Mouse (Mus musculus): ENCODE measurements at regions not wholly inside any gene's neighbourhood (a gene's known extent, or its start where the extent isn't known, plus 50 kb on each side); places are given as distances from the start of the nearest gene placed in this dataset.

DNA sequence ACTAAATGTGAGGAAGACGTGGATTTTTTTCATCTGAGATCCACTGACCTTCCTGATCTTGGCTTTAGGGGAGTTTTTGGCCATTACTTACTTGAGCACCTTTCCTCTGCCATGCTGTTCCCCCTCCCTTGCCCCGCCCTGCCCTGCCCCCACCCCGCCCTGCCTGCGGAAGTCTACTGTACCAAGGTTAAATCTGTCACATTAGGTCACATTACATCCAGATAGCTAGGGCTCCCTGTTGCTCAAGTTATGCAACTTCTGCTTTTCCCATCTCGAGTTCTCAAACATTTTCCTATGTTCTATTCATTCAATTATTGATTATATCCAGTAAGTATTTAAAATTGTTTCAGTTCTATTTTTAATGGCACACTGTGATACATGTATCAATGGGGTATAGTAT, 144.7 kb upstream of the Cnot2 start:
- DNase-seq = no peak
- 86% methylated on average over 5 of the region's 5 CpGs for WGBS
- H3K4me1 ChIP-seq (ENCODE audit: control insufficient read depth, insufficient read depth, low read length) = no peaks in the 10 kb centered on the region; the same call in 1 of the 2 replicates
- H3K4me3 ChIP-seq (replicated peaks; ENCODE audit: extremely low read depth, low read depth, low read length) = no peak overlapping the region
- TF ChIP-seq POLR2A (IDR thresholded peaks at IDR 0.05; ENCODE audit: borderline replicate concordance, extremely low read depth, low read depth, low read length) (no peak), CTCF (IDR thresholded peaks at IDR 0.05; ENCODE audit: insufficient read depth, low read length) (no peak)

DNA sequence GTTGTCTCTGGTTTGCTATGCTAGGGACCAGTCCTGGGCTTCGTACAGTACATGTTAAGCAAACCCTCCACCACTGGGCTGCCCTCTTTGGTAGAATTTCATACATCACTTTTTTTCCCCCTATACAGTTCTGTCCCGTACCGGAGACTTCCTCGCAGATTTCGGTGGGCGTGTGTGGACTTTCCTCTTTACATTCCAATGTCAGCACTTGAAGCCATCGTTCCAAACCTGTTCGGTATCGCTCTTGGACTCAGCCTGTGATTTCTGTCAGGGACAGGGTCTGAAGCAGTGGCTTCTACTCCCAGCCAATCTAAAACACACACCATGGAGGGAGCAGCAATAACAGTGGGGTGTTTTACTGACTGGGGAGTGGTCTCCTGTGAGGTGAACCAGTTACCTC, 140.7 kb upstream of the Cnot2 start:
- Histone ChIP-seq H3K4me3 (replicated peaks; ENCODE audit: extremely low read depth, low read depth, low read length) (no peak overlapping the region), H3K4me1 (ENCODE audit: control insufficient read depth, insufficient read depth, low read length) (no peaks in the 10 kb centered on the region)
- DNase-seq = no peak
- TF ChIP-seq CTCF (IDR thresholded peaks at IDR 0.05; ENCODE audit: insufficient read depth, low read length) (no peak), POLR2A (IDR thresholded peaks at IDR 0.05; ENCODE audit: borderline replicate concordance, extremely low read depth, low read depth, low read length) (no peak)
- WGBS = 80% methylated on average over 9 of the region's 9 CpGs

DNA sequence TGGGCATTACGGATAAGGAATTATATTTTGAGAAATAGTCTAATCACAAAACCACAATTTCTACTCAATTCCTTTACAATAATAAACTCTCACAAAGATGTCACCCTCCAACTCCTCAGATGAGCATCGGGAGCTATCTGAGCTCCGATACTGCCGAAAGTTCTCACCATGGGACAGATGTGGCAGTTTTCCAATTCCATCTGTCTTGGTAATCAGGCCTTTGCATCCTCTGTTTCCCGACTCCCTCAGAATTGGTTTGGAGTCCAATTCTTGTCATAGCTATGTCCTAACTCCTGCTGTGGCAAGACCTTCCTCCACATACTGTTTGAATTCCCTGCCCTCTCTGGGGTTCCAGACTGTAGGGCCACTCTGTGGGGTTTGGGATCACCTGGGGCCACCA, 138.3 kb upstream of the Cnot2 start:
- 82% methylated on average over 5 of the region's 5 CpGs for WGBS
- Histone ChIP-seq H3K4me1 (ENCODE audit: control insufficient read depth, insufficient read depth, low read length) (no peaks in the 10 kb centered on the region), H3K4me3 (replicated peaks; ENCODE audit: extremely low read depth, low read depth, low read length) (no peak overlapping the region)
- TF ChIP-seq POLR2A (IDR thresholded peaks at IDR 0.05; ENCODE audit: borderline replicate concordance, extremely low read depth, low read depth, low read length) = no peak
- no peak for TF ChIP-seq CTCF (IDR thresholded peaks at IDR 0.05; ENCODE audit: insufficient read depth, low read length)
- DNase-seq = no peak

DNA sequence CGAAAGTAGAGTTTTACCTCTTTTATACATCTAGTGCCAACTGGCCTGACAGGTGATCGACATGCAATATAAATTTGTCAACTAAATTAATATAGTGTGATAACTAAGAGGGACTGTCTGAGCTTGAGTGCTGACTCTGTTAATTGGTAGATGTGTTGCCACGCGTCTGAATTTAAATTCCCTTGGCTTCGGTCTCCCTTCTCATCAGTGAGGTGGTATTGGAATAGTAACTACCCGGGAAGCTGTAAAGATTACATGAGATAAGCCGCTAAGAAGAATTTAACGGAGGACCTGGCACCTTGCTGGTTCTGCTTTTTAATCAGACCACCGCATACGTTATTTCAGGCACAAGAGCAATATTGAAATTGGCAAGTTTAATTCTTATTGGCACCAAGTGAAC, 136.7 kb upstream of the Cnot2 start:
- Histone ChIP-seq H3K4me1 (ENCODE audit: control insufficient read depth, insufficient read depth, low read length) (no peaks in the 10 kb centered on the region; the same call in 1 of the 2 replicates), H3K4me3 (replicated peaks; ENCODE audit: extremely low read depth, low read depth, low read length) (no peak overlapping the region)
- no peak for DNase-seq
- 82% methylated on average over 10 of the region's 10 CpGs for WGBS
- no peak for TF ChIP-seq POLR2A (IDR thresholded peaks at IDR 0.05; ENCODE audit: borderline replicate concordance, extremely low read depth, low read depth, low read length)
- no peak for TF ChIP-seq CTCF (IDR thresholded peaks at IDR 0.05; ENCODE audit: insufficient read depth, low read length)

DNA sequence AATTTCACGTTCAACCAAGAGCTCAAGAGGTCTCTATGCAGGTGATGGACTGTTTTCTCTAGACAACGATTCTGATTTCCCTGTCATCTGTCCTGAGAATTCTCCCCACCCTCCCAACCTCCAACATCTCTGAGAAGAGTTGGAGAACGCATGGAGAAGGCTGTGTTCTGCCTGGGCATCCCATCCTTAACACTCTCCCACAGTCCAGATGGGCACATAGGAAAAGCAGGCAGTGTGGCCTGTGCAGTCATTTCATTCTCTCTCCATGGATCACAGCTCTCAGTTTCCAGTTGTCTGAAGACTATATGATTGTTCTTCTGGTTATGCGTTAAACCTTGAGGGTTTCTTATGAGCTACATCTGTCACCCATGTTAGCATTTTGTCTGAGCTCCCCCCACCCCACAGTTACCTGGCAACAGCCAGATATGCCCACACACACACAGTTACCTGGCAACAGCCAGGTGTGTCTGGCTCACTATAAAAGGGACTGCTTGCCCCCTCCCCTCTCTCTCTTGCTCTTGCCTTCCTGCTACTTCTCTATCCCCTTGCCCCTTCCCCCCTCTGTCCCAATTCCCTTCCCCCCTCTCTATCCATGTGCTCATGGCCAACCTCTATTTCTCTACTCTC, 135.8 kb upstream of the Cnot2 start:
- TF ChIP-seq CTCF (IDR thresholded peaks at IDR 0.05; ENCODE audit: insufficient read depth, low read length) = no peak
- TF ChIP-seq POLR2A (IDR thresholded peaks at IDR 0.05; ENCODE audit: borderline replicate concordance, extremely low read depth, low read depth, low read length) = no peak
- no peak overlapping the region for H3K4me3 ChIP-seq (replicated peaks; ENCODE audit: extremely low read depth, low read depth, low read length)
- 76% methylated on average over 4 of the region's 4 CpGs for WGBS
- DNase-seq = no peak
- no peaks in the 10 kb centered on the region; the same call in 1 of the 2 replicates for H3K4me1 ChIP-seq (ENCODE audit: control insufficient read depth, insufficient read depth, low read length)

DNA sequence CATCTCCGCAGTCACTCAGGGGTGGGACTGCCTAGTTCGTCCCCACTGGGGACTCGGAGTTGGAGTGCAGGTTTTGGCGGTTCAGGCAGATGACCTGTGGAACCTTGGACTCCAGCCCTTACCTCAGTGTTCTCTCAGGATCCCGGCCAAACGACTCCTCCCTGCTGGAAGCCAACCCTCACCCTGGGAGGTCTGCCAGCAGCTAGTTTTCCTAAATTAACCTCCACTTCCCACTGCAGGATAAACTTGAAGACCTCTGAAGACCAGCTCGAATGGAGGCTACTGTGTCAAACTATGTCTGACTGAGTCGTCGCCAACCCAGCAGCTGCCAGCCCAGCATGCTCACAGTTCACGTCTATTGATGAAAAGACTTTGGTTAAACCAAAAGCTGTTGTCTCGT, 132.1 kb upstream of the Cnot2 start:
- 38% methylated on average over 11 of the region's 11 CpGs for WGBS
- Histone ChIP-seq H3K4me3 (replicated peaks; ENCODE audit: extremely low read depth, low read depth, low read length) (no peak overlapping the region), H3K4me1 (ENCODE audit: control insufficient read depth, insufficient read depth, low read length) (no peaks in the 10 kb centered on the region; the same call in 1 of the 2 replicates)
- TF ChIP-seq CTCF (IDR thresholded peaks at IDR 0.05; ENCODE audit: insufficient read depth, low read length) = no peak
- TF ChIP-seq POLR2A (IDR thresholded peaks at IDR 0.05; ENCODE audit: borderline replicate concordance, extremely low read depth, low read depth, low read length) = no peak
- peak; percentile 10 for DNase-seq

DNA sequence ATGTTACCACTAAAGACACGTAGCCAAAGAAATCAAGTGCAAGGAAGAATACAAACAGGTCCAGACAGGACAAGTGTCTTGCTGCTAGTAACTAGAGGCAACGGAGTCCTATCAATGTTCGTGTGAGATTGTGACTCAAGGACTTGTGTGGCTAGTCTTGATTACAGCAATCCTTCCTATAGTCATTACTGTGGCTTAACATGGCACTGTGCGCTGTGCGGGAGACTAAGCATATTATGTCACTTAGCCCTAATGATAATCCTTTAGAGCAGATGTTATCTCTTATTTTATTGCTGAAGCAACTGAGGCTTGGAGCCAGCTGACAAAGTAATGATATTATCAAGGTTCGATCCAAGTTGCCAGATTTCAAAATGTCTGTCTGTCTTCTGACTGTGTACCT, 125.7 kb upstream of the Cnot2 start:
- no peak overlapping the region for H3K4me3 ChIP-seq (replicated peaks; ENCODE audit: extremely low read depth, low read depth, low read length)
- TF ChIP-seq POLR2A (IDR thresholded peaks at IDR 0.05; ENCODE audit: borderline replicate concordance, extremely low read depth, low read depth, low read length) (no peak), CTCF (IDR thresholded peaks at IDR 0.05; ENCODE audit: insufficient read depth, low read length) (no peak)
- no peak for DNase-seq
- WGBS = 82% methylated on average over 6 of the region's 6 CpGs
- H3K4me1 ChIP-seq (ENCODE audit: control insufficient read depth, insufficient read depth, low read length) = no peaks in the 10 kb centered on the region

DNA sequence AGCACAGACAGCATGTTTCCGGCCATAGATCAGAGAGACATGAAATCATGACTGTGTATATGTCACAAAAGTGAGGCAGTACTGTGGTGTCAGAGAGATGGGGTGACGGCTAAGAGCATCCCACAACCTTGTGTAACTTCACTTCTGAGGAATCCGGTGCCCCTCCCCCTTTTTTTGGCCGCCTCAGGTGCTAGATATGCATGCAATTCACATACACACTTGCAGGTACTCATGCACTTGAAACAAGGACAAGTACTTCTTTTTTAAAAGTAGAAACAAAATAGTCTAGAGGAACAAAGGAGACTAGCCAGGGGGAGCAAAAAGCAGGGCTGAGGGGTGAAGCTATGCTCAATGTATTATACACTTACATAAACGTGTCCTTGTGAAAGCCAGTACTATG, 120.0 kb upstream of the Cnot2 start:
- TF ChIP-seq POLR2A (IDR thresholded peaks at IDR 0.05; ENCODE audit: borderline replicate concordance, extremely low read depth, low read depth, low read length) = no peak
- no peak for TF ChIP-seq CTCF (IDR thresholded peaks at IDR 0.05; ENCODE audit: insufficient read depth, low read length)
- no peak for DNase-seq
- 56% methylated on average over 5 of the region's 5 CpGs for WGBS
- H3K4me3 ChIP-seq (replicated peaks; ENCODE audit: extremely low read depth, low read depth, low read length) = no peak overlapping the region
- H3K4me1 ChIP-seq (ENCODE audit: control insufficient read depth, insufficient read depth, low read length) = no peaks in the 10 kb centered on the region

DNA sequence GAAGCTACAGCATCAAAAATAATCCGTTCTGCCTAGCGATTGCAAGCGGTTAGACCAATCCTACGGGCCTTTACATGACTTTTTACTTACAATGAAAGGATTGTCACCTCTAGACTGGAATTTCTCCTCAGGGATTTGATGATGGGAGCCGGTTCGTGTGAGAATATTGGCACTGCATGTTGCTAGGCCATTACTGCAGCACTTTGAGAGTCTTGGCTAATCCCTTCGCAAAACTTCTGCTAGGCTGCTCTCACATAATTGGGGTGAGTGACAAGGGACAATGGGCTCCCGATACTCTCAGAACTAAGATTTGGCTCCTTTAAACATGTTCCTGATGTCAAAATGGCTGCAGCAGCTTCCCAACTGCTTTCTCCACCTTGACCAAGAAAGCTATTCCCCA, 118.4 kb upstream of the Cnot2 start:
- WGBS = 91% methylated on average over 8 of the region's 8 CpGs

DNA sequence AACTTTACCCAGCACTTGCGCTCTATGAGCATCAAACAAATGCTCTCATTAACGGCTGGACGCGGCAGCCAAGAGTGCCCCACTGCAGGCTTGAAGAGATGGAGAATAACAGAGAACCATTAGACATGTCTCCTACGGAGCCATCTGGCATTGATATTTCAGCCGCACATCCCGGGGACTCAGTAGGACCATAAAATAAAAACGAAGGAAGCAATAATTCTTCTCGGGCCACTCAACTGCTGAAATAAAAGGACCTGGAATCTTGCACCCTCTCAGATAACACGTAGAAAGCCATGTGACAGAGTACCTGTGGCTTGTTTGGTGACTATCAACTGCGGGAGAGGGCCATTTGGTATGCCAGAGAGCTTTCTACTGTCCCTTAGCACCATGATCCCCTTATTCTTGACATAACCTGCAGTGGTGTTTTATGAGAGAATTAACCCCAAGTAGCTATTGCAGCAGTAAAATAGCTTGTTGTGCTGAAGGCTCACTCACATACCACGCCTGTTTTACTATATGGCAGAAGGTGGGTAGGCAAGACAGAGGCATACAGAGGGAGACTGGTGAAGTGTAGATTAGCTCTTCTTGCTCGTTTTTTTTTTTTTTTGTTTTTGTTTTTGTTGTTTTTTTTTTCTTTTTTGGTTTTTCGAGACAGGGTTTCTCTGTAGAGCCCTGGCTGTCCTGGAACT, 116.5 kb upstream of the Cnot2 start:
- WGBS = 77% methylated on average over 14 of the region's 14 CpGs
- no peak for TF ChIP-seq POLR2A (IDR thresholded peaks at IDR 0.05; ENCODE audit: borderline replicate concordance, extremely low read depth, low read depth, low read length)
- no peak for TF ChIP-seq CTCF (IDR thresholded peaks at IDR 0.05; ENCODE audit: insufficient read depth, low read length)
- no peak overlapping the region for H3K4me3 ChIP-seq (replicated peaks; ENCODE audit: extremely low read depth, low read depth, low read length)

More for the DNA sequence above, 118.4 kb upstream of the Cnot2 start:
- TF ChIP-seq CTCF (IDR thresholded peaks at IDR 0.05; ENCODE audit: insufficient read depth, low read length) (no peak), POLR2A (IDR thresholded peaks at IDR 0.05; ENCODE audit: borderline replicate concordance, extremely low read depth, low read depth, low read length) (no peak)
- no peak for DNase-seq
- Histone ChIP-seq H3K4me3 (replicated peaks; ENCODE audit: extremely low read depth, low read depth, low read length) (no peak overlapping the region), H3K4me1 (ENCODE audit: control insufficient read depth, insufficient read depth, low read length) (no peaks in the 10 kb centered on the region)

More for the DNA sequence above, 116.5 kb upstream of the Cnot2 start:
- H3K4me1 ChIP-seq (ENCODE audit: control insufficient read depth, insufficient read depth, low read length) = no peaks in the 10 kb centered on the region
- no peak for DNase-seq

Data from lung, adult 2 months (tissue).